8 mouse cellular contexts compared by ENCODE assay signal in the genomic region with DNA sequence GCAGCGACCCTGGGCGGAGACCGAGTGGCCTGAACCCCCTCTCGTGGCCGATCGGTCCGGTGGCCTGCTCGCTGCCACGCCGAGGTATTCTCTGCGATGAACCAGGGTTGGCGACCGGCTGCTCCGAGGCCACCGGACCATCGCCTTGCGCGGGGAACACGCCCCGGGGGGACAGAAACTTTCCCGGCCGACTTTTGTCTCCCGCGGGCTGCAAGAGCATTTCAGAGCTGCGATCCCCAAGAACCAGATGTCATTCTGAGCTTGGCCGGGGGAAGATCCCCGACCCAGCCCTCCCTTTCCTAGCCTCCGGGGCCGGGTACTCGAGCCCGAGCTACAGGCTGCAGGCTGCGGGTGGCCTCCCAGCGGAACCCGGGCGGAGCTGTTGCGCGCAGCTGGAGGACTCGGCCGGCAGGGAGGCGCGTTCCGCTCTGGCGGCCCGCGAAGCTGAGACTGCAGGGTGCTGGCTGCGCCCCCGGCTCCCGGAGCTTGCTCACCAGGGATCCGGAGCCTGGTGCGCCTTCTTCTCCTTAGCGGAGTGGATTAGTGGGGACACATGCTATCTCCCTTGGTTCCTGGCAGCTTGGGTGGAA. TPM values are rescaled to one million over a fixed set of nuclear protein-coding genes. Genes with fewer than 3 reads are reported as not detected.
DNase-seq lines count a peak whose midpoint lies in the region; ATAC-seq lines count a peak whose summit lies in the region.

No protein-coding gene starts in this region.

- H3K9ac ChIP-seq in forebrain, embryonic 12.5 days: peak overlapping the region; percentile 84
- H3K9ac ChIP-seq in lung, embryonic 15.5 days: peak overlapping the region; percentile 37

- H3K27me3 ChIP-seq in forebrain, embryonic 12.5 days: peaks cover 25% of the 10 kb centered on the region
- H3K27me3 ChIP-seq in lung, embryonic 15.5 days: peaks cover 47% of the 10 kb centered on the region

- peaks cover 28% of the 10 kb centered on the region for H3K4me1 ChIP-seq in forebrain, embryonic 12.5 days
- peaks cover 17% of the 10 kb centered on the region for H3K4me1 ChIP-seq in lung, embryonic 15.5 days

- peak; percentile 2 for DNase-seq in thymus, postnatal 0 days (ENCODE audit: low spot score)
- DNase-seq in thymus, adult 18-20 months: no peak
- peak; percentile 36 to 39 for DNase-seq in heart, postnatal 36 days
- peak; percentile 11 to 43 for DNase-seq in layer of hippocampus, adult 8-10 months (ENCODE audit: low spot score in 2 of 2)
- DNase-seq in right cerebral cortex, adult 18-20 months: peak; percentile 77

- H3K4me3 ChIP-seq in forebrain, embryonic 12.5 days (replicated peaks): peak overlapping the region; percentile 81
- H3K4me3 ChIP-seq in lung, embryonic 15.5 days: peak overlapping the region; percentile 61

- no peaks in the 10 kb centered on the region for H3K9me3 ChIP-seq in forebrain, embryonic 12.5 days
- no peaks in the 10 kb centered on the region for H3K9me3 ChIP-seq in lung, embryonic 15.5 days

- H3K36me3 ChIP-seq in forebrain, embryonic 12.5 days (replicated peaks): no peaks in the 10 kb centered on the region
- H3K36me3 ChIP-seq in lung, embryonic 15.5 days: no peaks in the 10 kb centered on the region

- intact Hi-C loops in heart, postnatal 36 days (cut with DNase I): no loop called here

- peak; percentile 31 for ATAC-seq in forebrain, embryonic 12.5 days (ENCODE audit: low FRiP score)
- peak; percentile 40; the same call in 1 of the 2 replicates for ATAC-seq in lung, embryonic 15.5 days (ENCODE audit: borderline replicate concordance, extremely low read depth, low FRiP score, low TSS enrichment)
- no peak for ATAC-seq in megakaryocyte, adult 5-6 weeks (ENCODE audit: poor library complexity, severe bottlenecking)

- peak overlapping the region; percentile 78; the same call in 1 of the 2 replicates for H3K27ac ChIP-seq in forebrain, embryonic 12.5 days
- no peak overlapping the region for H3K27ac ChIP-seq in lung, embryonic 15.5 days

- H3K4me2 ChIP-seq in forebrain, embryonic 12.5 days: peak overlapping the region; percentile 96
- H3K4me2 ChIP-seq in lung, embryonic 15.5 days: peak overlapping the region; percentile 98

- under 1% methylated on average over 51 of the region's 51 CpGs for WGBS in forebrain, embryonic 12.5 days
- WGBS in lung, embryonic 15.5 days: under 1% methylated on average over 51 of the region's 51 CpGs

RNA-seq across cellular contexts. Expression of a gene that starts 1.1 kb away (rescaled TPM):
- 17.7 and 17.9 TPM in 2 replicates for polyA plus RNA-seq in thymus, postnatal 0 days (2015; fragmentation: Nextera tagmentation; extraction: Ambion mirVana)
- polyA plus RNA-seq in forebrain, embryonic 12.5 days (2016; fragmentation: Nextera tagmentation; extraction: Ambion mirVana): 29.4 and 30.7 TPM in 2 replicates
- under 1 TPM; 0.79 to 0.89 TPM for total RNA-seq in heart, postnatal 36 days (2021)
- 10 to 100 TPM in 1 of 4 experiments, 1 to 10 TPM in 3; 8.0 to 10.1 (median 9.0) TPM for total RNA-seq in layer of hippocampus, adult 8-10 months (2022)
- polyA plus RNA-seq in lung, embryonic 15.5 days (2015; fragmentation: Nextera tagmentation; extraction: Ambion mirVana): 7.1 and 7.3 TPM in 2 replicates
- total RNA-seq in megakaryocyte, adult 5-6 weeks (2015): not detected in 2 replicates
- total RNA-seq in megakaryocyte, adult 5-6 weeks (2017): not detected in 2 replicates

Comparison
In these comparisons a context has a peak if more than half of its experiments do, and no peak if none do; other contexts are left out.
1. DNase-seq: peak in thymus, postnatal 0 days (single experiment), heart, postnatal 36 days (2 of 2), layer of hippocampus, adult 8-10 months (2 of 2) and right cerebral cortex, adult 18-20 months (single experiment); none in thymus, adult 18-20 months (0 of 2).
2. RNA of a gene that starts 1.1 kb away (total RNA-seq): 8.0 to 10.1 TPM in layer of hippocampus, adult 8-10 months; 0.79 to 0.89 TPM in heart, postnatal 36 days and not detected in megakaryocyte, adult 5-6 weeks; every median in the first group is over 4 times any median in the second.